Mouse (Mus musculus): Measurements from ENCODE around the gene Reep3.

Gene Reep3

GRCm38 (mm10) chr10:67052429-67052828 lies 44.3 kb downstream of the Reep3 start:
- DNase-seq (ENCODE audit: low spot score), result no peak

DNA sequence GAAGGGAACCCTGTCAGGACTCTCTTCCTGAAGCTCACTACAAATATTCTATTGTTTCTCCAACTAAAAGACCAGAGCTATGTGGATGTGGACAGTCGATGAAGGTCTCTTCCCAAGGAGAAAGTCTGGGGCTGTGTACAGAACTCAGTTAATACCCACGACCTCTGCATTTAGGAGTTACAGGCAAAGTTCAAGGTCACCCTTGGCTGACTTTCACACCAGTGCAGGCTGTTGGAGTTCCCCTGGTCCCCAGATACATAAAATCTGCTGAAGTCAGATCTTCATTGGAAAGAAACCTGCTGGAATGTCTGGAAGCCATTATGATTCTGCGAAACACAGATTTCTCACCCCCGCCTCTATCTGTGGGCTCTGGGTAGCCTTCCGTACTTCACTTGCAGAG lies 45.3 kb downstream of the Reep3 start:
- no peak for DNase-seq (ENCODE audit: low spot score)

DNA sequence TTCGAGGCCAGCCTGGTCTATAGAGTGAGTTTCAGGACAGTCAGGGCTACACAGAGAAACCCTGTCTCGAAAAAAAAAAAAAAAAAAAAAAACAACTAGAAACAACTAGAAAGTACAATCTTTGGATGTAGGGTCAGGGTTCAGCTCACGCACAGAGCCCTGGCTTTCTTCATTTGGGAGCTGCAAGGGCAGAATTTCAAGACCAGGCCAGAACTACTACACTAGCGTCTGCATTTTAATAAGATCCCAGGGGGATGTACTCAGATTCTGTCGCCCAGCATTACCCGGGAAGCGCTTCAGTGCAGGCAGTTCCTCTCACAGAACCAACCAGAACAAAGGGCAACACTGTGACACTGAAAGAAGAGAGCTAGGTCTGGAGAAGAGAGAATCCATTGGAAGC lies 46.0 kb downstream of the Reep3 start:
- no peak for DNase-seq (ENCODE audit: low spot score)

- DNase-seq (ENCODE audit: low spot score), result no peak
Observed at GRCm38 (mm10) chr10:67049621-67050020, 47.1 kb downstream of the Reep3 start.

- no peak for DNase-seq (ENCODE audit: low spot score)
Observed at GRCm38 (mm10) chr10:67048871-67049615, 47.7 kb downstream of the Reep3 start.

GRCm38 (mm10) chr10:67047712-67048645 lies 48.8 kb downstream of the Reep3 start:
- no peak for DNase-seq (ENCODE audit: low spot score)

DNA sequence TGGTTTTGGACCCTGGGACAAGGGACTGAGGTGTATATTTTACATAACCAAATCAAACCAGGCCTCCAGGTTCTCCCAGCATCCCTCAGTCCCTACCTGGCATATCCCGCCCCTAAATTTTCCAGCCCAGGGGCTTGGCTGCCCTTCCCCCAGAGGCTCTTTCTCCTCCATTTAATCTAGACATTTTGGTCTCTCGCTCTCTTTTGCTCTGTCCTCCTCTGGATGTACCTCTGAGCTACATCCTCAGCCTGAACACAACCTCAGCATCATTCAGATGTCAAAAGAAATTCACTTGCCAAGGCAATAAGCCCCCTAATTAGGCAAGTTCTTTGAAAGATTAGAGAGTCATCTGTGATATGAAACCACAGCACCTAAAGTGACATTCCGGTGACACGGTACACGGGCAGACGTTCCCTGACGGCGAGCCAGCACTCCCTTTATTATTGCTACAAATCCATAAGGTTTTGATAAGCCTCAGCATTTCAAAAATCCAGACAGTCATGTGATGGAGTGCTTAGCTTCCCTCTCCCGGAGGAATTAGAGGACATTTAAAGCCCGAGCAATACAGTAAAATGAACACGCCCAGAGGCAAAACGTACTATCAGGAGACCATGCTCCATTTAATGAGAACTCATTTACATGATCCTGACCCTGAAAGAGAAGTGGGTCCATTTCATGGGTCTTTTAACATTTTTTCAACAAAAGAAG lies 51.4 kb downstream of the Reep3 start:
- DNase-seq (ENCODE audit: low spot score), result no peak

DNA sequence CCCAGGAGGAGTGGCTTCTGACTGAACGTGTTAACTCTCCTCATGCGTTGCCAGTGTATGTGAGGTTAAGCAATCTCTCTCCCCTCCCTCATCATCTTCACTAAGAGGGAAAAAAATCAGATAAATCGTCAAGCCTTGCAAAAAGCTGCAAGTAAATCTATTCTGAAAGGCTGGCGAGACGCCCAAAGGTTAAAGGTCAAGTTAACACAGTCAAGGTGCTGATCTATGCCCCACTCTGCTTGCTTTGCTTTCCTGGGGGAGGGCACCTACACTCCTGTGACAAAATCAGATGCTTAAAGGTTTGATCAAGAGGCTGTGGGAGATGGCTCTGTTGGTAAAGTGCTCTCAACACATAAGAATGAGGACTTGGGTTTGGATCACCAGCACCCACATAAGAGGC lies 52.4 kb downstream of the Reep3 start:
- no peak for DNase-seq (ENCODE audit: low spot score)

GRCm38 (mm10) chr10:67043236-67043635 lies 53.5 kb downstream of the Reep3 start:
- no peak for DNase-seq (ENCODE audit: low spot score)

DNA sequence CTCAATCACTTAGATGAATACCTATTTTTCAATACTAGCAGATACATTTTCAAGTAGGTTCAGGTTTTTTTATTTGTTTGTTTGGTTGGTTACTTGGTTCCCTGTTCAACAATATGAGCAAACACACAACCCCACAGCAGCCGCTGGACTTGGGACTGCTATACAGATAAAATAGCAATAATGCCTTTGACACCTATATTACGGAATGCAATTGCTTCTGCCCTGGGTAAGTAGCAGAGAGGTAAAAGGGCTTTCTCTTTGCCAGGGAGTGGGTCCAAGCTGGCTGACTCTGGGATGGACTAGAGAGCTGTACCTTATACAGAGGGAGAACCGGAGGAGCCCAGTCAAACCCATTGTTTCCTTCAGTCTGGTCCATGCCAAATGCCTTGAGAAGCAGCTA lies 56.3 kb downstream of the Reep3 start:
- DNase-seq (ENCODE audit: low spot score), result no peak

- no peak for DNase-seq (ENCODE audit: low spot score)
Observed at GRCm38 (mm10) chr10:67039001-67039400, 57.7 kb downstream of the Reep3 start.

DNA sequence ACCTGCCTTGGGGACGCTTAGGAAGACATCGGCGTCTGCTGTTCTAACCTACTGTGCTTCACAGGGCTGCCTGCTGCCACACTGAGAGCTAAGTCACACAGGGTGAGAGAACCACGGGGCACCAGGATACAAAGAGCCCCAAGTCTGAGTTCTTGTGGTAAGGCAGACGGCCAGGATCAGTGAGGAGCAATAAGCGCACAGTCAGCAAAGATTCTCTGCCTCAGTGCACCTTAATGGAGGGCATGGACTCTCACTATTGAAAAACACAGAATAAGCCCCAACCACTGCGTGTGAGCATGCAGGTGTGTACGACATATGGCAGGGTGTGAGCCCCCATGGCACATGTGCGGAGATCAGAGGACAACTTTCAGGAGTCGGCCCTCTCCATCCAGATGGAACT lies 60.2 kb downstream of the Reep3 start:
- no peak for DNase-seq (ENCODE audit: low spot score)

DNA sequence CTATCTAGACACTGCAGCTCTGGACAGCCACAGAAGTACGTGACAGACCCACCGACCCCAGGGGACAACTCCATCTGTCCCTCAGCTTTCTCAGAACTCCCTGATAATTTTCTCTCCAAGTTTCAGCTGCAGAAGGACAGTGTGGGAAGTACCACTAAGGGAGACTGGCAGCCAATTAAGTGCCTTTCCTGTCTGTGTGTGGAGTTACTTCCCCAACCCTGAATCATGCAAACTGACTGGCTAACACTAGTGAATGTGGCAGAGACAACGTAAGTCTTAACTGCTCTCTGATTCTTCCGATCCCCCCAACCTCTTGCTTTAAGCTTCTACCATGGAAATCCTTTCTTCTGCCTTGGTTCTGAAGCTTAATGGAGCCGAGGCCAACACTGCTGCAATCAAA lies 60.6 kb downstream of the Reep3 start:
- no peak for DNase-seq (ENCODE audit: low spot score)

- no peak for DNase-seq (ENCODE audit: low spot score)
Observed at GRCm38 (mm10) chr10:67031186-67031585, 65.6 kb downstream of the Reep3 start.

DNA sequence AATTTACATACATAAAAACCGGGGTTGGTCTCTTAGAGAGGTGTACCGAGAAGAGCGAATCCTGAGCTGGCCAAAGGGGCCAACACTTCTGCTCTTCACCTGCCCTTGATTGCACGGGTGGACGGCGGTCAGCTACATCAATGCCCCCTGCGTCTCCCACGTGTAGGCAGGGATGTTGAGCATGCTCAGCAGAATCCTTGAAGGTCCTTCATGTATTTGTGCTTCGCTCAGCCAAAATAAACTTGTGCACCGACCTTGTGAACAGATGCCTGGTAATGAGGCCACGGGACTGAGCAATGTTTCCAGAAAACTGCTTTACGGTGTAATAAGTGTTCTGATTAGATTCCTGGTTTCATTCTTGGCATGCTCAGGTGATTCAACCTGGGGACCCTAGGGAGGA lies 67.4 kb downstream of the Reep3 start:
- peak; percentile 43 for DNase-seq (ENCODE audit: low spot score)

- DNase-seq (ENCODE audit: low spot score), result no peak
Observed at GRCm38 (mm10) chr10:67026375-67026774, 70.4 kb downstream of the Reep3 start.

GRCm38 (mm10) chr10:67025573-67026236 lies 71.0 kb downstream of the Reep3 start:
- DNase-seq (ENCODE audit: low spot score), result peak; percentile 64

DNA sequence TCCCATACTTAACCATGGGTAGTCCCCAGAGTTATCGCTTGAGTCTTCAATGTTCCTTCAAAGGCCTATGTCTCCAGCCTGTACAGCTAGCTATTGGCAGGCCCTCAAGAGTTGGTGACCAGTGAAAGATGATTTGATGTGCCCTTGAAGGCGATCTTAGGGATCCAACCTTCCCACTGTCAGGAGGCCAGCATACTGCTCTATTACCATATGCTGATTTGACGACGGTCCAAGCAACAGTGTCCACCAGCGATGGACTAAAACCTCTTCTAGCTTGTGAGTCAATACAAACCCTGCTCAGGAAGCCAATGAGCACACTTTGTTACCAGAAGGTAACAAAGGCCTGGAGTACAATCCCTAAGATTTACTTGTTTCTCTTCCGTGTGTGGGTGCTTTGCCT lies 72.4 kb downstream of the Reep3 start:
- no peak for DNase-seq (ENCODE audit: low spot score)

DNA sequence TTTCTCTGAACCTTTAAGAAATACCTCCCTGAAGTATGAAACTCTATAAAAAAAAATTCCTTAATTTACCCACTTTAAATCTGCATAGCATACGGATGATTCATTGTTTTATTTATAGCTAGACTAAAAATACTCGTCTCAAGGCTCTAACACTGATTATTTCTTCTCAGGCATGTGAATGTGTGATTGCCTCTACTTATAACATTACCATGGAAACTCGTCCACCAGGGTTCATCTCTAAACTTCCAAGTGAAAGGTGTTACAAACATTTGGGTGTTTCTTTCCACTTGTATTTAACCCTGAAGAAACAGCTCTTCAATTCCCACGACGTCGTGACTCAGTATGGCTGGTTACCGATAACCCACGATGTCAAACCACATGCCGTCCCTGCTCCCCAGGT lies 73.7 kb downstream of the Reep3 start:
- no peak for DNase-seq (ENCODE audit: low spot score)

DNA sequence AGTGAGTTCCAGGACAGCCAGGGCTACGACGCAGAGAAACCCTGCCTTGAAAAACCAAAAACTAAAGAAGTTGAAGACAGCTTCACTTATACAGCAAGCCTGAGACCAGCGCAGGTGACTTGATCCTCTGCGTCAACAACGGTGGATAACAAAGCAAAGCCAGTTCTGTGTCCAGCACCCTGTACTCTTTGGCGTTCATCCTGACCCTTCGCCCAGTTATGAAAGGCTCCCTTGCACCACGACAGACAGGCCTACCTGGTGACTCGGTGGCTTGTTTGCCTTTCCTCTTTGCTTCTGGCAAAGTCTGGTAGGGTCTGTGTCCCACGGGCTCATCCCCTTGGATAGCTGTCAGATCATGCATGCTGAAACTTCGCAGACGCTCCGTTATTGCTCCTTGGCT lies 75.3 kb downstream of the Reep3 start:
- DNase-seq (ENCODE audit: low spot score), result no peak

DNA sequence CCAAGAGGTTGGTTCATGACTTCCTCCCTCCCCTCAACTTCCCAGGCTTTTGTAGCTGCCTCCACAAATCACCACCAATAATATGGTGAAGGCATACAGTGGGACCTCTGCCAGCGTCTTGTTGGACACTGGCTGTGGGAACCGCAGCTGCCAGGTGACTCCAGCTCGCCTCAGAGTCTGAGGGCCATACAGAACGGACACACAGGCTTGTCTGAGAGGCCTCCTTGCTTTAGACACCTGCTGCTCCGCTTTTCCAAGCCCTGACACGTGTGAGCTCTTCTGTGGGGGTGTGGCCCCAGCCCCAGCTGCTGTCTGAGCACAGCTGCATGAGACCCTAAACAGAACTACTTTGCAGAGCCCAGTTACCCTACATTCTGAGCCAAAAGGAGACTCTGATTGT lies 77.9 kb downstream of the Reep3 start:
- DNase-seq (ENCODE audit: low spot score), result peak; percentile 34

- no peak for DNase-seq (ENCODE audit: low spot score)
Observed at GRCm38 (mm10) chr10:67017891-67018290, 78.9 kb downstream of the Reep3 start.
